Mouse (Mus musculus) embryonic facial prominence, embryonic 11.5 days (tissue): ENCODE measurements at regions not wholly inside any gene's neighbourhood (a gene's known extent, or its start where the extent isn't known, plus 50 kb on each side); places are given as distances from the start of the nearest gene placed in this dataset.

Source experiments
- ATAC-seq: fragments of 200-750 bp; cut with Nextera tagmentation; replicated peaks from 2 replicates; pipeline ENCODE4 v1.8.0; 2017; ENCODE audit warnings: low read depth; ENCODE audit not compliant: insufficient number of reproducible peaks, low FRiP score, low TSS enrichment
- DNase-seq: peaks from one replicate; pipeline ENCODE4 v3.0.0-alpha.2; 2015; ENCODE audit warnings: low spot score
- H3K27ac ChIP-seq: fragments of 300-500 bp; sonication (generic); replicated peaks from 2 replicates; pipeline ENCODE4 v1.5.1; 2014; ENCODE audit warnings: mild to moderate bottlenecking, low read depth, low read length, control low read depth
- H3K27me3 ChIP-seq: fragments of 300-500 bp; sonication (generic); 2 replicates; pipeline ENCODE4 v1.6.1; 2014; ENCODE audit warnings: mild to moderate bottlenecking, low read length, moderate library complexity, mixed read lengths; ENCODE audit not compliant: control insufficient read depth, insufficient read depth
- H3K36me3 ChIP-seq: fragments of 300-500 bp; sonication (generic); replicated peaks from 2 replicates; pipeline ENCODE4 v1.6.1; 2014; ENCODE audit warnings: low read depth, mild to moderate bottlenecking, low read length, moderate library complexity, mixed read lengths; ENCODE audit not compliant: control insufficient read depth, insufficient read depth
- H3K4me1 ChIP-seq: fragments of 300-500 bp; sonication (generic); 2 replicates; pipeline ENCODE4 v1.6.1; 2014; ENCODE audit warnings: low read length, mixed read lengths; ENCODE audit not compliant: control insufficient read depth, insufficient read depth
- H3K4me2 ChIP-seq: fragments of 300-500 bp; sonication (generic); 2 replicates; pipeline ENCODE4 v1.6.1; 2014; ENCODE audit warnings: low read depth, mild to moderate bottlenecking, control low read depth, low read length, moderate library complexity
- H3K4me3 ChIP-seq: fragments of 300-500 bp; sonication (generic); 2 replicates; pipeline ENCODE4 v1.5.1; 2014; ENCODE audit warnings: low read depth, low read length, control low read depth
- H3K9ac ChIP-seq: fragments of 300-500 bp; sonication (generic); replicated peaks from 2 replicates; pipeline ENCODE4 v1.6.1; 2014; ENCODE audit warnings: mild to moderate bottlenecking, control low read depth, low read length
- H3K9me3 ChIP-seq: fragments of 300-500 bp; sonication (generic); replicated peaks from 2 replicates; pipeline ENCODE4 v1.6.1; 2016; ENCODE audit warnings: mild to moderate bottlenecking, low read length, inconsistent platforms, mixed read lengths; ENCODE audit not compliant: control insufficient read depth
- WGBS: fragments of 180-500 bp; shearing (Covaris S2); extraction: QIAGEN DNeasy Blood & Tissue Kit; methylation state at CpG from one replicate; pipeline ENCODE4 v1.1.7; 2014; 5-methylcytosine and 5-hydroxymethylcytosine counted together

DNA sequence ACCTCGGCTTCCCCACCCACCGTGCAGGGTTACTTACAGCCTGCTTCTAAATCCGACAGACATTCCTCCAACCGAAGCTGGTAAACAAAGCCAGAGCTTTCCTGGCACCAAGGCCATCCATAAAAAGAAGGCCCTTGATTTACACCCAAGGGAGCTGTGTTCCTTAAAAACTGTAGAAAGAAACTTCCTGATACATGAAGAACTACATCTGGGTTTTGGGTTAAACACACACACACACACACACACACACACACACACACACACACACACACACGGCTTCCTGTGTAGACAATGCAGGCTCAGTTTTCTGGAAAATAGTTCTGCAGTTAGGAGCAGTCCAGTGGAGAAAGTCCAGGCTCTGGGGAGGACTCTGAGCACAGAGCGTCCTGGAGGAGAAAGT lies 157.2 kb upstream of the Tle3 start:
- Histone ChIP-seq H3K4me2 (no peak overlapping the region), H3K4me1 (no peaks in the 10 kb centered on the region), H3K27ac (no peak overlapping the region), H3K27me3 (no peaks in the 10 kb centered on the region), H3K9ac (no peak overlapping the region), H3K4me3 (no peak overlapping the region), H3K9me3 (no peaks in the 10 kb centered on the region), H3K36me3 (no peaks in the 10 kb centered on the region)
- 48% methylated on average over 6 of the region's 6 CpGs for WGBS
- ATAC-seq (no peak), DNase-seq (no peak)

DNA sequence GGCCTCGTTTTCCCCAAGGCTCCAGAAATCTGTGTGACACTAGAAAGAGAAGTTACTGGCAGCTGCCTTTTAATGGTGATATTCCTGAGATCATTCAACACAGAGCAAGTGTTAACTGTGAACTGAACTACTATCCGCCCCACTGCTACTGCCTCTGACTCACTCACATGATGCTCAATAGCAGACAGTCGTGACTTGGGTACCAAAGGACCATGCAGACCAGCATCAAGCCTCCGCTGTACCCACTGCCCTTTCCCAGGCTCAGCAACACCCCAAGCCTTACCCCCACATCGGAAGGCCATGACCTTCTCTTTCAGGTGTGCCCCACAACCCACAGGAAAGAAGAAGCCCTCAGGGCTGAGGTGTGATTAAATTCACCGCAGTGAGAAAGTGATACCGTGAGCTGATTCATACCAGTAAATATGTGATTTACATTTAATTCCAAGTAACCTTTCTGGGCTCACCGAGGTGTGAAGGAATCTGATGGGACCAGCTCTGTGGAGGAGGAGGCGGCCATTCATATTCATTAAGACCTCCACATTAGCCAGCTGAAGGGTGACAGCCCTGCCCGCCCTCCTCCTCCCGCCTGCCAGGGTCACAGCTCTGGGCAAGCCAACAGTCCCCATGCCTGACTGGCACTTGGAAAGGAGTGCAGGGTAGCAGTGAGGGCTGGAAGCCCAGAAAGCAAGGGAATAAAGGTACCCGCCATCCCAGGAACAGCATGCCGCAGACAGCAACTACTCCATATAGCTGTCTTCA lies 156.0 kb upstream of the Tle3 start:
- no peaks in the 10 kb centered on the region for H3K4me1 ChIP-seq
- no peak overlapping the region for H3K4me3 ChIP-seq
- H3K4me2 ChIP-seq, result no peak overlapping the region
- H3K27ac ChIP-seq, result no peak overlapping the region
- no peaks in the 10 kb centered on the region for H3K27me3 ChIP-seq
- H3K36me3 ChIP-seq, result no peaks in the 10 kb centered on the region
- DNase-seq, result no peak
- 76% methylated on average over 13 of the region's 13 CpGs for WGBS
- ATAC-seq, result no peak
- H3K9me3 ChIP-seq, result no peaks in the 10 kb centered on the region
- H3K9ac ChIP-seq, result no peak overlapping the region

- Histone ChIP-seq H3K36me3 (no peaks in the 10 kb centered on the region), H3K4me2 (no peak overlapping the region), H3K27me3 (no peaks in the 10 kb centered on the region), H3K9me3 (no peaks in the 10 kb centered on the region), H3K9ac (no peak overlapping the region), H3K4me1 (no peaks in the 10 kb centered on the region), H3K4me3 (no peak overlapping the region), H3K27ac (no peak overlapping the region)
- WGBS, result 85% methylated on average over 9 of the region's 9 CpGs
- DNase-seq (no peak), ATAC-seq (no peak)
Observed at GRCm38 (mm10) chr9:61220017-61220416, 152.1 kb upstream of the Tle3 start.

GRCm38 (mm10) chr9:61222212-61223003 lies 149.8 kb upstream of the Tle3 start:
- no peak for DNase-seq
- Histone ChIP-seq H3K4me2 (no peak overlapping the region), H3K27me3 (no peaks in the 10 kb centered on the region), H3K4me3 (no peak overlapping the region), H3K4me1 (peaks cover 2% of the 10 kb centered on the region; the same call in 1 of the 2 replicates), H3K9ac (no peak overlapping the region), H3K27ac (no peak overlapping the region), H3K36me3 (no peaks in the 10 kb centered on the region), H3K9me3 (no peaks in the 10 kb centered on the region)
- no peak for ATAC-seq
- WGBS, result 84% methylated on average over 18 of the region's 18 CpGs

DNA sequence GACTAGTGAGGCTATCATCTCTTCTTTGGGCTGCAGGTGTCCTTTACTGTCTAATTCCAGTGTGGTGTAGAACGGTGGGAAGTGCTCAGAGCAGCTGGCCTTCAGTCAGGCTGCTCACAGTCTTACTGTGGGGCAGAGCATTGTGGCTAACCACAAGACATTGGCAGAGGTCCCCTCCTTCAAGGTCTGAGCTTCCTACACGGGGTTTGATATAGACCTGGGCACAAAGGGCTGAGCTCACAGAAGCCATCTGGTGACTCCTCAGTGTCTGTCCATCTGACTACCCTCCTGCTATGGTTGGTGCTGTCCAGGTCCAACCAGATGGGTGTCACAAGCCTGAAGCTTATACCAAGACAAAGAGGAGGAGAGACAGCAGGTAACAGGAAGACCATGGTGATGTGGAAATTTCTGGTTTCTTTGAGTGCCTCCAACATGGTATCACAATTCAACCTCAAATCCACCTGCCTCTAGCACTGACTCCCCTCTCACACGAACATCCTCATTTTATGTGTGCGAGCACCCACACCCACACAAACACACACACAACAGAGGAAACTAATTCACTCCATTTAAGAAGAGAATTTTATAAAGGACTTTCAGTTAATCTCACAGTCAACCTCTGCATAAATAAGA lies 147.0 kb upstream of the Tle3 start:
- Histone ChIP-seq H3K9ac (no peak overlapping the region), H3K4me2 (no peak overlapping the region), H3K27me3 (no peaks in the 10 kb centered on the region), H3K36me3 (no peaks in the 10 kb centered on the region), H3K4me1 (peaks cover 5% of the 10 kb centered on the region), H3K27ac (no peak overlapping the region), H3K4me3 (no peak overlapping the region), H3K9me3 (no peaks in the 10 kb centered on the region)
- WGBS, result 83% methylated on average over 4 of the region's 4 CpGs
- no peak for ATAC-seq
- no peak for DNase-seq

GRCm38 (mm10) chr9:61225882-61226281 lies 146.3 kb upstream of the Tle3 start:
- Histone ChIP-seq H3K4me3 (no peak overlapping the region), H3K4me1 (peaks cover 5% of the 10 kb centered on the region), H3K27ac (no peak overlapping the region), H3K27me3 (no peaks in the 10 kb centered on the region), H3K9me3 (no peaks in the 10 kb centered on the region), H3K9ac (no peak overlapping the region), H3K4me2 (no peak overlapping the region), H3K36me3 (no peaks in the 10 kb centered on the region)
- ATAC-seq, result no peak
- 84% methylated on average over 1 of the region's 1 CpGs for WGBS
- DNase-seq, result no peak

DNA sequence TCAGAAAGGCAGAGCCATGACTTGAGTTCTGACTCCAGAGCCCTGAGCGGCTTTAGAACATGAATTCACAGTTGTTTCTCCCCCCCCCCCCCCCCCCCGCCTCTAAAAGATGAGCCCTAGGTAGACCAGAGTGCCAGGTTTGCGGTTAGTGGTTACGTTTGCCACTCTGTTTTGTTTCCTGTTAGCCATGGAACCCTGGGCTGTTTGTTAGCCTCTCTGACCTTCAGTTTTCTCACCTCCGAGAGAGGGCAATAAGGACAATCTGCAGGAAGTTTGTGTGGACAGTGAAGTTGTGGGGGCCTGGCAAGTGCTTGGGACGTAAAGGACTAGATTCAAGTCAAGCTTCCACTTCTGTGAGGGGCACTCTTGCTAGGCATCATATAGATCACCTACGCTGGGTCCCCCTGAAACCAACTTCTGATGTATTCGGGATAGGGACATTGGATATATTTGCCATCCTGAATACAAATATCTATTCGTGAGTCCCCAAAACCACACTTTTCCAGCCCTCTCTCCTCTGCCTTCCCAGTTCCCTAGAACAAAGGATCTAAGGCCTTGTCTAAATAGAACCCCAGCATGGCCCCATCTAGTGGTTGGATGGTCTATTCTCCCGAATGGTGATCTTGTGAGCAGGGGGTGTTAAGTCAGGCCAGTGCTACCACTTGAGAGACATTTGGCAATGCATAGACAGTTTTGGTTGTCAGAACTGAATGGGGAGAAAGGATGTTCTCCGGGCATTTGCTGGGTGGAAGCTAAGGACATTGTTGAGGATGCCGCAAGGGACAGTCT lies 145.4 kb upstream of the Tle3 start:
- Histone ChIP-seq H3K27me3 (no peaks in the 10 kb centered on the region), H3K9me3 (no peaks in the 10 kb centered on the region), H3K4me3 (no peak overlapping the region), H3K4me1 (peaks cover 5% of the 10 kb centered on the region), H3K36me3 (no peaks in the 10 kb centered on the region), H3K4me2 (no peak overlapping the region), H3K9ac (no peak overlapping the region), H3K27ac (no peak overlapping the region)
- ATAC-seq (no peak), DNase-seq (peak; percentile 57)
- 79% methylated on average over 11 of the region's 12 CpGs for WGBS
